ENCODE assay signal across 9 mouse cellular contexts in genomic region chr9:62826456-62826855, GRCm38 (mm10). TPM values are rescaled to one million over a fixed set of nuclear protein-coding genes. Genes with fewer than 3 reads are reported as not detected.
DNase-seq lines count a peak whose midpoint lies in the region; ATAC-seq lines count a peak whose summit lies in the region.
"Had no signal": no experiment of that assay in that cellular context is flagged by ENCODE, and none has a peak within 500 bp of the region (broad histone marks: within the 10 kb centered on the region; RNA-seq: fewer than 3 reads in every experiment).

No protein-coding gene starts in this region.

- H3K9me3 ChIP-seq in lung, embryonic 15.5 days: no peaks in the 10 kb centered on the region
- H3K9me3 ChIP-seq in limb, embryonic 12.5 days: 0 out of 2 replicates have a peak, but pooled peaks cover 3% of the 10 kb centered on the region
- no peaks in the 10 kb centered on the region for H3K9me3 ChIP-seq in stomach, embryonic 15.5 days

- H3K36me3 ChIP-seq in lung, embryonic 15.5 days: no peaks in the 10 kb centered on the region
- H3K36me3 ChIP-seq in limb, embryonic 12.5 days: no peaks in the 10 kb centered on the region
- H3K36me3 ChIP-seq in stomach, embryonic 15.5 days: no peaks in the 10 kb centered on the region

- peak overlapping the region; percentile 26; the same call in 1 of the 2 replicates for H3K4me2 ChIP-seq in lung, embryonic 15.5 days
- H3K4me2 ChIP-seq in limb, embryonic 12.5 days: peak overlapping the region; percentile 38
- H3K4me2 ChIP-seq in stomach, embryonic 15.5 days: no peak overlapping the region

- H3K4me3 ChIP-seq in lung, embryonic 15.5 days: no peak overlapping the region
- H3K4me3 ChIP-seq in limb, embryonic 12.5 days (replicated peaks): no peak overlapping the region
- no peak overlapping the region for H3K4me3 ChIP-seq in stomach, embryonic 15.5 days (replicated peaks)

- no peak overlapping the region for H3K9ac ChIP-seq in lung, embryonic 15.5 days
- H3K9ac ChIP-seq in limb, embryonic 12.5 days (replicated peaks): 0 out of 2 replicates have a peak overlapping the region, but pooled peaks have one; percentile 18
- no peak overlapping the region for H3K9ac ChIP-seq in stomach, embryonic 15.5 days

- H3K27ac ChIP-seq in lung, embryonic 15.5 days: peak overlapping the region; percentile 51
- peak overlapping the region; percentile 86 for H3K27ac ChIP-seq in limb, embryonic 12.5 days
- peak overlapping the region; percentile 40 for H3K27ac ChIP-seq in stomach, embryonic 15.5 days

- peaks cover 22% of the 10 kb centered on the region for H3K4me1 ChIP-seq in lung, embryonic 15.5 days
- H3K4me1 ChIP-seq in limb, embryonic 12.5 days (replicated peaks): peaks cover 35% of the 10 kb centered on the region
- H3K4me1 ChIP-seq in stomach, embryonic 15.5 days: peaks cover 9% of the 10 kb centered on the region; the same call in 1 of the 2 replicates

- WGBS in lung, embryonic 15.5 days: 12% methylated on average over 7 of the region's 7 CpGs
- 2% methylated on average over 7 of the region's 7 CpGs for WGBS in limb, embryonic 12.5 days
- WGBS in stomach, embryonic 15.5 days: 22% methylated on average over 7 of the region's 7 CpGs

- peak; percentile 44 for DNase-seq in embryo, embryonic 10.5 days (ENCODE audit: low spot score)
- DNase-seq in embryo, embryonic 10 days (ENCODE audit: low spot score): no peak
- DNase-seq in lung, postnatal 4 days: no peak
- DNase-seq in layer of hippocampus, adult 11-12 months (ENCODE audit: low spot score): no peak
- DNase-seq: layer of hippocampus, adult 9-11 months had no signal

- no peak for ATAC-seq in lung, embryonic 15.5 days (ENCODE audit: borderline replicate concordance, extremely low read depth, low FRiP score, low TSS enrichment)
- ATAC-seq in limb, embryonic 12.5 days (ENCODE audit: insufficient number of reproducible peaks, insufficient read depth, low FRiP score, low TSS enrichment, low read depth): no peak
- no peak for ATAC-seq in stomach, embryonic 15.5 days (ENCODE audit: insufficient read depth, low FRiP score, low read depth)
- no peak for ATAC-seq in cerebellum, adult (ENCODE audit: insufficient number of reproducible peaks, low FRiP score, low TSS enrichment)

- no peaks in the 10 kb centered on the region for H3K27me3 ChIP-seq in lung, embryonic 15.5 days
- H3K27me3 ChIP-seq in limb, embryonic 12.5 days: no peaks in the 10 kb centered on the region
- H3K27me3 ChIP-seq in stomach, embryonic 15.5 days (replicated peaks): no peaks in the 10 kb centered on the region

RNA-seq across cellular contexts. Expression of gene Cln6, which starts 12.1 kb away (rescaled TPM):
- polyA plus RNA-seq in lung, embryonic 15.5 days (2015; fragmentation: Nextera tagmentation; extraction: Ambion mirVana): 19.6 and 22.4 TPM in 2 replicates
- 13.4 and 14.2 TPM in 2 replicates for polyA plus RNA-seq in limb, embryonic 12.5 days (2016; fragmentation: Nextera tagmentation; extraction: Ambion mirVana)
- polyA plus RNA-seq in stomach, embryonic 15.5 days (2015; fragmentation: Nextera tagmentation; extraction: Ambion mirVana): 22.3 and 24.3 TPM in 2 replicates

RNA-seq across cellular contexts. Expression of gene Fem1b, which starts 14.7 kb away (rescaled TPM):
- 20.8 and 21.7 TPM in 2 replicates for polyA plus RNA-seq in lung, embryonic 15.5 days (2015; fragmentation: Nextera tagmentation; extraction: Ambion mirVana)
- 30.4 and 31.6 TPM in 2 replicates for polyA plus RNA-seq in limb, embryonic 12.5 days (2016; fragmentation: Nextera tagmentation; extraction: Ambion mirVana)
- 17.1 and 18.7 TPM in 2 replicates for polyA plus RNA-seq in stomach, embryonic 15.5 days (2015; fragmentation: Nextera tagmentation; extraction: Ambion mirVana)

RNA-seq across cellular contexts. Expression of gene Calml4, which starts 31.4 kb away (rescaled TPM):
- polyA plus RNA-seq in lung, embryonic 15.5 days (2015; fragmentation: Nextera tagmentation; extraction: Ambion mirVana): 11.8 and 12.8 TPM in 2 replicates
- polyA plus RNA-seq in limb, embryonic 12.5 days (2016; fragmentation: Nextera tagmentation; extraction: Ambion mirVana): 3.8 and 4.1 TPM in 2 replicates
- 55.5 and 58.4 TPM in 2 replicates for polyA plus RNA-seq in stomach, embryonic 15.5 days (2015; fragmentation: Nextera tagmentation; extraction: Ambion mirVana)
